Mouse (Mus musculus) T-helper 1 cell (primary cell): ENCODE measurements at regions not wholly inside any gene's neighbourhood (a gene's known extent, or its start where the extent isn't known, plus 50 kb on each side); places are given as distances from the start of the nearest gene placed in this dataset.

Source experiments
- in situ Hi-C: fragments of 300-600 bp; cut with MboI, MseI; formaldehyde crosslinking; loops from one replicate; pipeline ENCODE4 v1.15.1; 2025; ENCODE audit warnings: high pct_unique_total_duplicates

DNA sequence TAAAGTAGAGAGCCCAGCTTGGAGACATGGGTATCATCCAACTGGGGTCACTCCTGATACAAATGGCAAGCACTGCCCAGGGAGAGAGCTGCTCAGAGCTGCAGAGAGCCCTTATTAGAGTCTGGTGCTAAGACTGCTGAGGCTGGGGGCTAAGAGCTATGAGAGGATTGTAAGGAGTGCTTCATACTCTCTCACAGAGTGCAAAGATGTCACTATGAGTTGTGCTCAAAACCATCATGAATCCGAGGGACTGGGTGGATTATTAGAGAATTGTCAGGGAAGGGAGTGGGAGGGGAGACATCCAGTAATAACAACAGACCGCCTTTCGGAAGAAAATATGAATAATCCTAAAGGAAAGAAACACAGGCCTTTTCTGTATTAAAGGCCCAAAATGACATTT is 107.2 kb upstream of the Fat1 start:
- in situ Hi-C loops = no loop called here

DNA sequence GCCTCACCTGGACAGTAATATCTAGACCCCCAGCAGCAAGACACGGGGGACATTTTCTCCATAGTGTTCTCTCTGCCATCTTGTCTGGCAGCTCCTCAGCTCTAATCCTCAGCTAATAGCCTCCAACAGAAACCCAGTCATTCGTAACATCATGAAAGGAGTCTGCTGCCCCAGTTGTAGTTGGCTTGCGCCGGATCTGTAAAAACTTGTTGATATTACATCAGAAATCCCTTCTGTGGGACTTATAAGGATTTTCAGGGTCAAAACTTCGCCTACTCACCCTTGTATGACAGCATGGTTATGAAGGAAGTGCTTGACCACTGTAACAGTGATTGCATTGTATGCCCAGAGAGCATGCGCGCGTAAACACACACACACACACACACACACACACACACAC is 96.8 kb upstream of the Fat1 start:
- in situ Hi-C loops = no loop called here

DNA sequence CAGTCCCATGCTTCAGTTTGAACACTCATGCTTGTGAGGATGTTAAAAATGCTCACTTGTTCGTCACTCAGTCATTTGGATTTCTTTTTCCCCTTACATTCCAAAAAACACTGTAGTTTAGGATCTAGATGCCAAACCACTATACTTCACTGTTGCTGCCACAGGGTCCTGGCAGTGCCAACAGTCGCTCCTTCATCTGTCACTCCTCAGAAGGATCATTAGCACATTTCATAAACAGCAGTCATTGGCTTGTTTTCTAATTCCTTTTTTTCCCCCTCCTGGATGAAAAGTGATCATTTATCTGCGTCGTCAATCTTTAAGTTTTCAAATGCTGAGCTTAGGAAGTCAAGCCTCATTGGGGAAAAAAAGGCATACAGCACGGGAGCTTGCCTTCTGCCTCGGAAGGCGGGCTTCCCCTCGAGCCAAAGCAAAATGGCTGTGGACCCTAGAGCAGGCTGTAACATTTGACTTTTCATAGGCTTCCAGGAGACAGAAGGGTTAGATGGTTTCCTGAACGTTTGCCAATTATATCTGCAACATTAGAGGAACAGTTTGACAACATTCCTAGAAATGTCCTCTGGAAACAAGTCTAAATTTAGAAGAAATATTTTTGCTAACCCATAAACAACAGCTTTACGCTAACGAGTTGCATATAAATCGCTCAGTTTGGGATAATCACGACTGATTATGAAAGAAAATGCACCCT is 95.6 kb upstream of the Fat1 start:
- in situ Hi-C loops = no loop called here

DNA sequence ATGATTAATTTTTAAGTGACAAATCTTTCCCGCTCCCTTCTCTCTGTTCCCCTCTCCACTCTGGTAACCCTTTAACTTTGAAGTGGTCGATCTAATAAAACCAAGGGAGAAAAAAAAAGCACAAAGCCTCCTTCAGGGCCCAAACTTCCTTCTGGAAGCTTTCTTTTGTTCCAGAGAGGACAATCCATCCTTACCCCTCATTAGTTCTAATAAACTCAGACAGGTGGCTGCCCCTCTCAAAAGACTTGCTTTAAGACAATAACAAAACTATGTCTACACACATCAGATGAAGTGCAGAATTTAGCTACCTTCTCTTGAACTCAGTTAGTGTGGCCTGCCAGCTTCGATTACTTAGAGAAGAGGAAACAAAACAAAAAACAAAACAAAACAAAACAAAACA is 94.6 kb upstream of the Fat1 start:
- in situ Hi-C loops = no loop called here

DNA sequence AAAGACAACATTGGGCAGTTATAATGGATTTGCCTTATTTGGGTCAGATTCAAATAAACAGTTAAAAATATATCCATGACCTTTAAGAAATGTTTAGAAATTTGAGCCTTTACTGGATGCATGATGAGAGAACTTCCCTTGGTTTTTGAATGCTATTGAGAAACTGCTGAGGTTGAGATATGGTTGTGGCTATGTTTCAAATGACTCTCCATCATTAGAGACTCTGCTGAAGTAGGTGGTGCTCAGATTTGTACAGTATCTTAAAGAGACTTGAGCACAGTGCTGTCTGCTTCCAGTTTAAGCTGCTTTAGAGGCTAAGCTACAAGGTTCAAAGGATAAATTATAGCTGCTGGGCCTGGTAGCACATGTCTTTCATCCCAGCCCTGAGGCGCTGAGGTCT is 90.9 kb upstream of the Fat1 start:
- in situ Hi-C loops = no loop called here

DNA sequence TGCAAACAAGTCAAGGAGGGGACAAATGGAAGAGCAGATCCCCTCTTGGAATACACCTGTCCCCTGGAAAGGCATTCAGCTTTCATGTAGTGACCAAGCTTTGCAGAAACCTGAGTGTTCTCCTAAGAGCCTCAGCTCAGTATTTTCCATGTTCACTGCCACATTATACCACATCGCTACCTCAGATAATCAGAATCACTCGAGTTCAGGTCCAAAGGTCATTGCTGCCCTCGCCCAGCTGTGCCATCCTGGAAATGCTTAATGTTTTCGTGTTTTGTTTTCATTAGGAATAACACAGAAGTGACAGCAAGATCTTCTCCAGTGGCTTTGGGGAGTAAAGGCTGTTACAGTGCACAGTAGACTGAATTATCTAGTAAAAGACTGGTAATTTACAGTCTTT is 83.0 kb upstream of the Fat1 start:
- in situ Hi-C loops = no loop called here

DNA sequence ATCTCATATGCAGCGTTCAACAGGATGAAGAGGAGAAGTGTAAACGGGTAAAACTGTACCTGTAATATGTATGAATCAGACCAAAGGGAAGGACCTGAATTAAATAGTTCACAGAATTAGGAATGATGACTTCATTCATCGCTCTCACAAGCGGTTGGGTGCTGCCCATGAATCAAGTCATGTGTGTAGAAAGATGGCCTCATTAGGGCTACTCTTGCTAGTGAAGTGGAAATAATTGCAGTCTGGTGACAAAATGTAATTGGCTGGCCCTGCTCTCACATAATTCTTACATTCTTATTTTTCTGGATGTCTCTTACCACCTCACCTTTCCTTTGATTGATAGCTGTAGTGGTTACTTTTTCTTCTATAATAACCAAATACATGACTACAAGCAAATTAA is 80.1 kb upstream of the Fat1 start:
- in situ Hi-C loops = no loop called here

DNA sequence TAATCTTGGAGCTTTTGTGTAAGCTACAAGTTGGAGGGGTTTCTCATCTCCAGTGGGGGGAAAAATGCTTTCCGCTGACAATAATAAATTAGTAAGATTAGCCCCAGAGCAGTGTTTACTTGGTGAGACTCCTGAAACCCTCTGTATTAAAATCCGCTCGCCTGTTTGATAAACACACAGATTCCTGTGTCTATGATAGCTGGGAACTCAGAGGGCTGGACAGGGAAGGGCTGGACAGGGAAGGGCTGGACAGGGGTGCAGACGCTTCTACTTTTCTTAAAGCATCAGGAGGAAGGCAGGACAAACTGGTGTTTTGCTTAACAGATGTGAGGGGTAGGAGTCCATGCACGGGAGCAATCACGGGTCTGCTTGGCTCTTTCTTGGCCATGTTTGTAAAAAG is 68.0 kb upstream of the Fat1 start:
- in situ Hi-C loops = no loop called here

DNA sequence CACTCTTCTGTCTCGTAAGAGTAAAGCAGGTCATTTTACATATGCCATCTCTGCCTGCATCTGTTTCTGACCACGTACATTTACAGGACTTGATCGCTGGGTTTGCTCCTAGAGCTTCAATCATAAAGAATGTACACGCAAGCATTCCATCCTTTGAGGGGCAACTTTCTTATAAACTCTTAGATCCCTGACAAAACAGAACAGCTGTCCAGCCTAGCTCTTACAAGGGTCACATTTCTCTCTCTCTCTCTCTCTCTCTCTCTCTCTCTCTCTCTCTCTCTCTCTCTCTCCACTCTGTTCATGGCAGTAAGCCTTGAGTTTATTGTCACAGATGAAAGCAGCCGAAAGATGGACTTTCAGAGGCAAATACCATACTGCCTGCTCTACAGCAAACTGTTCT is 67.6 kb upstream of the Fat1 start:
- in situ Hi-C loops = no loop called here

DNA sequence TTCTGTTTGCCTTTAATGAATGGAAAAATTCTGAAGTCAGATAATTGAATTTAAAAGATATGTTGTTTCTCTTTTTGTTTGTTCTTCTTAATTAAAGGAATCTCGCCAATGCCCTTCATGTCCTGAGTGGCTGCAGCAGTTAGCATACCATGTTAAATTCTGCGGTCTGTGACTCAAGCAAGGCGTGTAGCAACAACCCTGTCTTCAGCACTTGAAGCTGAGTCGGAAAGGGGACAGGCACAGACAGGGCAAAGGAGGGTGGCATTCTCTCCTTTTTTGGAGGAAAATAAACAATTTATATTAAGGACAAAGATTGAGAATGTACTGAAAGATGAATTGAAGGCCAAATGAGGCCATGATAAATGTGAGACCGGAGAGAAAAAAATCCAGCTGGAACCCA is 58.2 kb upstream of the Fat1 start:
- in situ Hi-C loops = no loop called here

DNA sequence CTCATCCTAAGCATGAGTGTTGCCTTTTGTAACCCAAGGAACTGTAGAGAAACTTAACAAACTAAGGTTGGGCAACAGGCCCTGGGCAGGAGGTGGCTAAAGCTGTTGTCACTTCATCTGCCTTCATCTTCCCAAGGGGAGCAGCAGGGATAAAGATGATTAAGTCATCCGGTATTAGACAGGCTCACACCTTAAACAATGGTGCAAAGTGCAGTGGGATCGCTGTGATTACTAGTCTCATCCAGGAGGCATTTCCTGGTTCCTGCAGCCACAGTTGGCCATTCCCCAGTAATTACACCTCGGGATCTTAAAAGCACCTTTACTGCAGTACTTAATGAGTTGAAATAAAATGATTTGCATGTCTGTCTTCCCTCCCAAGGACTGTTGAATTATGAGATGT is 57.0 kb upstream of the Fat1 start:
- in situ Hi-C loops = no loop called here

DNA sequence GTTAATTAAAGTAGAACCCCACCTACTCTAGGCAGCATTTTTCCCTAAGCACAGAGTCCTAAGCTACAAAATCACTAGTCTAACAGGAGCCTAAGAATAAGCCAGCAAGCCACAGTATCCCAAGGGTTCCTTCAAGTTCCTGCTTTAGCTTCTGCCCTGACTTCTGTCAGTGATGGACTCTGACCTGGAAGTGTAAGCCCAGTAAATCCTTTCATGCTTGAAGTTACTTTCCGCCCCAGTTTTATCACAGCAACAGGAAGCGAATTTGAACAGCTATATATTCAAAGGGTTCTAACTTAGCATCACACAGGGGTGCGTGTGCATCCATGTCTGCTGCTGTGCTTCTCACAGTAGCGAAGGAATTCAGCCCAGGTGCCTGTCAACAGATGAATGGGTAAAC is 56.1 kb upstream of the Fat1 start:
- in situ Hi-C loops = no loop called here

DNA sequence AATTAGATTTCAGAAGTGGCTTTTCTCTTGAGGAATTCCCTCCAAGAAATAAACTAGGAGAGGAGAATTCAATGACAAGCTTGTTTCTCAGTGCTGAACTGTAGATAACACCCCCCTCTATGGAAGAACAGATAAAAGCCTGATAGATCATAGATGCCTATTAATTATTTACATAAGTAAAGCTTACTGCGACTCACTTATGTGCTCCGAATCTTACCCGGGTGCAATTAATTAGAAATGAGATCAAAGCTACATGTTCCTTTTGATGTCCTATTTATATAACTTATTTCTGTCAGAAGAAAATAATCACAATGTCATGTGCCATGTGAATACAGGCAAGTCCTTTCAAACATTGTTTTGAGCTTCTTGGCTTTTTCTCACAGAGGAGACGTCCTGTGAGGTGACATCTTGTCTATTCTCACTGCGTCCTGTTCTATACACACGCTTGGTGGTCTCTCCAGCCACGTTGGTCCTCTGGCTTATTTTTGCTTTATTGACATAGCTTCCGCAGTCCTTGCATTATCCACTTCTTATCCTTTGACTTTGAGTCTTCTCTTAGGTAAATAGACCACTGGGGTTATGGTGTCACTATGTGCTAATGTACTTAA is 50.7 kb upstream of the Fat1 start:
- in situ Hi-C loops = no loop called here
